Mouse (Mus musculus): ENCODE results near the gene Bud31. TPM values are rescaled to one million over a fixed set of nuclear protein-coding genes. Genes with fewer than 3 reads are reported as not detected.
A peak's percentile ranks its signal among the peaks of the same experiment; 100 is the strongest.

Bud31 gene
- total and polyA plus RNA-seq, 3 experiments, result 155 to 282 (median 211) TPM

DNA sequence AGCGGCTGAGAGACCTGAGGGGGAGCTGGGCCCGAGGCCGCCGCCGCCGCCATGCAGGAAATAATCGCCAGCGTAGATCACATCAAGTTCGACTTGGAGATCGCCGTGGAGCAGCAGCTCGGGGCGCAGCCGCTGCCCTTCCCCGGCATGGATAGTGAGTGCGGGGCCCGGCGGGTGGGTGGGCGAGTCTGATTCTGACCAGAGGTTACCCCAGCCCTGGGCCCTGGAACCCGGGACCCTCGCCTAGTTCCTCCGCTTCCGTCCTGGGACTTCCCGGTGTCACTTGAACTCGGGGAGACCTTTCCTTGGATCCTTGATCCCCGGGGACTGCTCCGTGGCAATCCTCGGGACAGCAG is 27.1 kb downstream of the Bud31 start:
- Histone ChIP-seq H3K4me2 (ENCODE audit: insufficient read depth, low read depth, poor library complexity, severe bottlenecking) (peak overlapping the region; percentile 58; the same call in 1 of the 2 replicates), H3K27me3 (replicated peaks) (no peaks in the 10 kb centered on the region), H3K9me3 (replicated peaks; ENCODE audit: low read length) (no peaks in the 10 kb centered on the region), H3K27ac (ENCODE audit: insufficient read depth, low read depth) (no peak overlapping the region; the same call in 1 of the 2 replicates), H3K4me3 (replicated peaks in 1 of 3; ENCODE audit: low read depth in 2 of 3, low read length in 2 of 3, poor library complexity in 1 of 3) (peak overlapping the region; percentile 79 to 94 (median 81)), H3K4me1 (ENCODE audit: control insufficient read depth in 1 of 2, insufficient read depth in 2 of 2) (peaks cover 4 to 21% of the 10 kb centered on the region in 2 experiments), H3K36me3 (replicated peaks in 1 of 2; ENCODE audit: control insufficient read depth in 1 of 2, insufficient read depth in 1 of 2, low read length in 1 of 2) (peaks cover 32 to 54% of the 10 kb centered on the region in 2 experiments), H3K9ac (ENCODE audit: insufficient read depth, low read depth) (peak overlapping the region; percentile 78), H3K79me2 (replicated peaks; ENCODE audit: control insufficient read depth, extremely low read depth, insufficient read depth, poor library complexity, severe bottlenecking) (peaks cover 45% of the 10 kb centered on the region)
- TF ChIP-seq NRF1 (IDR thresholded peaks at IDR 0.05; ENCODE audit: low read depth, low read length) (no peak), BHLHE40 (IDR thresholded peaks at IDR 0.05; ENCODE audit: low read depth, low read length) (no peak), CTCF (conservative IDR thresholded peaks at IDR 0.05 in 1 of 2, IDR thresholded peaks at IDR 0.05 in 1 of 2; ENCODE audit: low read depth in 2 of 2, low read length in 2 of 2) (no peak), ZC3H11A (IDR thresholded peaks at IDR 0.05; ENCODE audit: low read depth, low read length) (no peak), UBTF (IDR thresholded peaks at IDR 0.05; ENCODE audit: low read depth, low read length) (no peak), RCOR1 (conservative IDR thresholded peaks at IDR 0.05; ENCODE audit: low read depth, low read length) (no peak), MXI1 (IDR thresholded peaks at IDR 0.05; ENCODE audit: low read depth, low read length) (peak; percentile 3; the same call in 1 of the 2 replicates)
- in situ Hi-C loops (cut with MboI; ENCODE audit: low pct_ligation_motif_present, low pct_unique_long_range_greater_than_20kb, low sequenced_read_pairs) (no loop called here), dilution Hi-C loops (cut with MboI; ENCODE audit: extremely low pct_ligation_motif_present, extremely low pct_unique_long_range_greater_than_20kb, low sequenced_read_pairs) (no loop called here)
- DNase-seq (ENCODE audit: extremely low read depth), result no peak

DNA sequence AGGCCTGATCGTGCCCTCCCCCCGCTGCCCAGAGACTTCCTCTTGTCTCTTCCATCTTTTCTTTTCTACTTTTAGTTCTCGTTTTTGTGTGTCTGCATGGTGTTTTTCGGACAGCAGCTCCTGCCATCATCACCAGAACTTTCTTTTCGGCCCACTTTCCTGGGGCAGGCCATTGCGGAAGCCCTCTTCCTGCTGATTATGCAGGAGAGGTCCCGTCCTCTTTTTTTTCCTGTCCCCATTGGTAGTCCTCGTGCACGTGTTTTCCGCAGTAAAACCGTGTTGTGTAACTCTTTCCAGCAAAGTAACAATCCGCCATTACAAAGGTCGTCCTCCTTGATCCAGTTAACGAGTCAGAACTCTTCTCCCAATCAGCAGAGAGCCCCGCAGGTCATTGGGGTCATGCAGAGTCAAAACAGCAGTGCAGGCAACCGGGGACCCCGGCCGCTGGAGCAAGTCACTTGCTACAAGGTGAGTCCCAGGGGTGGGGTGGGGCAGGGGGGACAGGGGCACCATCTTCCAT is 38.4 kb downstream of the Bud31 start:
- Histone ChIP-seq H3K27ac (ENCODE audit: insufficient read depth, low read depth) (no peak overlapping the region), H3K4me2 (ENCODE audit: insufficient read depth, low read depth, poor library complexity, severe bottlenecking) (no peak overlapping the region), H3K4me1 (ENCODE audit: control insufficient read depth in 1 of 2, insufficient read depth in 2 of 2) (peaks cover 0 to 14% of the 10 kb centered on the region in 2 experiments; a peak in 2 of 4 replicates), H3K4me3 (replicated peaks in 1 of 3; ENCODE audit: low read depth in 2 of 3, low read length in 2 of 3, poor library complexity in 1 of 3) (no peak overlapping the region), H3K36me3 (replicated peaks in 1 of 2; ENCODE audit: control insufficient read depth in 1 of 2, insufficient read depth in 1 of 2, low read length in 1 of 2) (peaks cover 93 to 100% of the 10 kb centered on the region in 2 experiments), H3K9me3 (replicated peaks; ENCODE audit: low read length) (no peaks in the 10 kb centered on the region), H3K9ac (ENCODE audit: insufficient read depth, low read depth) (no peak overlapping the region), H3K27me3 (replicated peaks) (no peaks in the 10 kb centered on the region), H3K79me2 (replicated peaks; ENCODE audit: control insufficient read depth, extremely low read depth, insufficient read depth, poor library complexity, severe bottlenecking) (peaks cover under 1% of the 10 kb centered on the region)
- no peak for TF ChIP-seq ZMIZ1 (IDR thresholded peaks at IDR 0.05; ENCODE audit: low read depth, low read length)
- TF ChIP-seq UBTF (IDR thresholded peaks at IDR 0.05; ENCODE audit: low read depth, low read length), result no peak
- no peak for TF ChIP-seq ZNF384 (IDR thresholded peaks at IDR 0.05; ENCODE audit: low read depth, low read length)
- no peak for TF ChIP-seq CHD2 (IDR thresholded peaks at IDR 0.05; ENCODE audit: low read length)
- TF ChIP-seq POLR2AphosphoS2 (IDR thresholded peaks at IDR 0.05; ENCODE audit: low read depth, low read length), result no peak
- no peak for TF ChIP-seq MEF2A (IDR thresholded peaks at IDR 0.05; ENCODE audit: borderline replicate concordance, low read depth, low read length)
- TF ChIP-seq MYC (IDR thresholded peaks at IDR 0.05; ENCODE audit: low read depth, low read length), result no peak
- no peak for TF ChIP-seq POLR2A (IDR thresholded peaks at IDR 0.05; ENCODE audit: low read depth, low read length)
- no peak for TF ChIP-seq MAZ (IDR thresholded peaks at IDR 0.05; ENCODE audit: low read depth, low read length)
- TF ChIP-seq HCFC1 (IDR thresholded peaks at IDR 0.05; ENCODE audit: low read depth, low read length), result no peak
- no peak for TF ChIP-seq ZKSCAN1 (IDR thresholded peaks at IDR 0.05; ENCODE audit: borderline replicate concordance, low read depth, low read length)
- no peak for TF ChIP-seq EP300 (IDR thresholded peaks at IDR 0.05; ENCODE audit: low read length)
- in situ Hi-C loops (cut with MboI; ENCODE audit: low pct_ligation_motif_present, low pct_unique_long_range_greater_than_20kb, low sequenced_read_pairs), result no loop called here
- DNase-seq (ENCODE audit: extremely low read depth), result no peak
- dilution Hi-C loops (cut with MboI; ENCODE audit: extremely low pct_ligation_motif_present, extremely low pct_unique_long_range_greater_than_20kb, low sequenced_read_pairs), result no loop called here
